Mouse (Mus musculus) midbrain, embryonic 15.5 days (tissue): ENCODE measurements at regions not wholly inside any gene's neighbourhood (a gene's known extent, or its start where the extent isn't known, plus 50 kb on each side); places are given as distances from the start of the nearest gene placed in this dataset.

Source experiments
- ATAC-seq: fragments of 200-750 bp; cut with Nextera tagmentation; replicated peaks from 2 replicates; pipeline ENCODE4 v1.8.0; 2017; ENCODE audit warnings: moderate TSS enrichment
- H3K27ac ChIP-seq: fragments of 300-500 bp; sonication (generic); 2 replicates; pipeline ENCODE4 v1.5.1; 2015; ENCODE audit warnings: mild to moderate bottlenecking, inconsistent platforms
- H3K27me3 ChIP-seq: fragments of 300-500 bp; sonication (generic); replicated peaks from 2 replicates; pipeline ENCODE4 v1.6.1; 2015; ENCODE audit warnings: inconsistent platforms
- H3K36me3 ChIP-seq: fragments of 300-500 bp; sonication (generic); replicated peaks from 2 replicates; pipeline ENCODE4 v1.6.1; 2015; ENCODE audit warnings: inconsistent platforms
- H3K4me1 ChIP-seq: fragments of 300-500 bp; sonication (generic); 2 replicates; pipeline ENCODE4 v1.6.1; 2015; ENCODE audit warnings: inconsistent platforms
- H3K4me2 ChIP-seq: fragments of 300-500 bp; sonication (generic); 2 replicates; pipeline ENCODE4 v1.6.1; 2015; ENCODE audit warnings: inconsistent platforms, mild to moderate bottlenecking, moderate library complexity
- H3K4me3 ChIP-seq: fragments of 300-500 bp; sonication (generic); 2 replicates; pipeline ENCODE4 v1.5.1; 2015; ENCODE audit warnings: mild to moderate bottlenecking, inconsistent platforms
- H3K9ac ChIP-seq: fragments of 300-500 bp; sonication (generic); 2 replicates; pipeline ENCODE4 v1.6.1; 2015; ENCODE audit warnings: mild to moderate bottlenecking, inconsistent platforms
- H3K9me3 ChIP-seq: fragments of 300-500 bp; sonication (generic); 2 replicates; pipeline ENCODE4 v1.6.1; 2016; ENCODE audit warnings: inconsistent platforms
- WGBS: fragments of 180-500 bp; shearing (Covaris S2); methylation state at CpG from one replicate; pipeline ENCODE4 v1.1.7; 2015; ENCODE audit warnings: mixed read lengths; 5-methylcytosine and 5-hydroxymethylcytosine counted together

DNA sequence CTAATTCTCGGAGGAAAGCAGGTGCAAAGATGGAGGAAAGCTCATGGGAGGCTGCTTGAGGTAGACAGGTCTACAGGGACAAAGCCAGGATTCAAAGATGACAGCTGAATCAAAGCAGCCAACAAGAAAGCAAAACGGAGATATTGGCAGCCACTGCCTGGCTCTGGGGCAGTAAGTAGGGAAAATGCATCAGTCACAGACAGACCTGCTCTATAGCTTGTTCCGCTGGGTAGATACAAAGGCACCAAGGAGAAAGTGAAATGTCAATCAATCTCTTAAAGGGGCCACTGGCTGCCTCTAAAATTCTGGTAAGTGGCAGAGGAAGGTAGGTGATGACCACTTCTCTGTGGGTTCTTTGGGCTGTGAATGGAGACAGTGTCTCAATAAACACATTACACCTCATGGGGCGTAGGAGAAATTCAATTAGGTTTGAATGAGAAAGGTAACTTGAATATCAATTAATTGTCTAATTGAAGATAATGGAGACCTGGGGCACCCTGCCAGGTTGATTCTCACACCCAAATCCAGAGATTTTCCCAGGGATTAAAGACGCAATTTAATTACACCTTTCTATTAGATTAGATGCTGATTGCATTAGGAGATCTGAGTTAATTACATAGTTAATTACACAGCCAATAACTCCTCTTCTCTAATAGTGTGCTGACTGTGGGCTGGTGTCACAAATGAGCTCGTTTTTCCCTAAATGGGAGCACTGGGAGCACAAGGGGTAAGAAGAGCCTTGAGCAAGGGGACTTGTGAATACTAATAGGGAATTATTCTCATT, 555.1 kb downstream of the Gm9195 start:
- WGBS, result 44% methylated on average over 6 of the region's 6 CpGs
- Histone ChIP-seq H3K9me3 (no peaks in the 10 kb centered on the region), H3K27me3 (no peaks in the 10 kb centered on the region), H3K9ac (no peak overlapping the region), H3K4me3 (no peak overlapping the region), H3K36me3 (no peaks in the 10 kb centered on the region), H3K27ac (no peak overlapping the region), H3K4me1 (0 out of 2 replicates have a peak, but pooled peaks cover 7% of the 10 kb centered on the region), H3K4me2 (no peak overlapping the region)
- peak; percentile 56; the same call in 1 of the 2 replicates for ATAC-seq

DNA sequence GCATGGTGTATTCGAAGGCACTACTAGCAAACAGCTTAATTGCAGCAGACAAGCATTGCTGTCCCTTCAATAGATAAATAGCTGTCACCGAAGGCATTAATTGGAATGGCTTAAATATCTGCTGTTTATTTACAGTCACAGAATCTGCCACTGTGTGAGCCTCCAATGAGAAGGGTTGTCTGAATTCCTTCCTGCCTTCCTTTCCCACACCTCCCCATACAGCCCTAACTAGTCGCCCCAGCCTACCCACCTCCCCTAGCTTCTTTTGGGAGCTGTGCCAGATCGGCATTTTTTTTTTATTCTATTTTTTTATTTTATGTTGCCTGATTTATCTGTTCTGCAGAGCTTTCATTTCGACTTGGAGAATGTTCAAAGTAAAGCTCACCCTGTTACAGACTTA, 575.7 kb downstream of the Gm9195 start:
- no peak overlapping the region for H3K9ac ChIP-seq
- 62% methylated on average over 5 of the region's 5 CpGs for WGBS

DNA sequence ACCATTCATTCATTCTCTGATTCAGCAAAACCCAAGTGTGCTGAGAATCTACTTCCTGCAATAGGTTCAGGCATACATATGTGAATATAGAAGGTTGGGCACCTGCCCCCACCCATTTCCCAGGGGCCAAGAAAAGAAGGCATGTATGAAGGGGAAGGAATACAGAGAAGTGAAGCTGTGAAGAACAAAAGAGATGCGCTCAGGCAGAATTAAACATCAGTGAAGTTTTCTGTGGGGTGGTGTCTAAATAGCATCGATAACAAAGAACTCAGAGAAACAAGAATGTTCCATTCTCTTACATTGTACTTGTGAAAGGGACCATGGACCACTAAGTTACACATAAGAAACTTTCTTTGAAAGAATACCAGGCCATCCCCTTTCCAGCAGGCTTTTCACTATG, 580.7 kb downstream of the Gm9195 start:
- Histone ChIP-seq H3K4me1 (no peaks in the 10 kb centered on the region), H3K9me3 (no peaks in the 10 kb centered on the region)
- 67% methylated on average over 2 of the region's 2 CpGs for whole genome bisulfite sequencing

More for the DNA sequence above, 575.7 kb downstream of the Gm9195 start:
- no peak overlapping the region for H3K4me3 ChIP-seq
- no peak overlapping the region for H3K4me2 ChIP-seq
- no peaks in the 10 kb centered on the region for H3K36me3 ChIP-seq
- no peak for ATAC-seq
- H3K9me3 ChIP-seq, result no peaks in the 10 kb centered on the region
- H3K27ac ChIP-seq, result no peak overlapping the region
- H3K4me1 ChIP-seq, result peaks cover 7% of the 10 kb centered on the region; the same call in 1 of the 2 replicates
- H3K27me3 ChIP-seq, result no peaks in the 10 kb centered on the region

DNA sequence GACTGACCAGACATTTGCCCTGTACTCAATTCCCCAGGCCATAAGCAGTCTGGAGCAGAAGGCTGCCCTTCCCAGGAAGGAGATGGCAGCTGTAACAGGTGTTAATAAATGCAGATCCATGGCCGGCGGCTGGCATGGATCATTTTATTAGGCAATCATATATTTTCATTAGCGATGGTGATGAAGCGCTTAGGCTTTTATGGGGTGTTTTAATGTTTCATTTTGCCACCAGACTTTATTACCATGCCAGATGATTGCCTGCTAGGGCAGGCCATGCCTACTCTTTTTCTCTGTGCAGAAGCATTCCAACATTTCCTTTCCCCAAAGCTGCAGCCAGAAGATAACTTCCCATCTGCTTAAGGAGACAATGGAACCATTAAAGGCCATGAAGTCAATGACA, 596.2 kb downstream of the Gm9195 start:
- H3K4me3 ChIP-seq, result no peak overlapping the region
- H3K9ac ChIP-seq, result no peak overlapping the region
- H3K36me3 ChIP-seq, result no peaks in the 10 kb centered on the region
- ATAC-seq, result no peak
- no peaks in the 10 kb centered on the region for H3K27me3 ChIP-seq
- WGBS, result 95% methylated on average over 4 of the region's 4 CpGs
- H3K27ac ChIP-seq, result no peak overlapping the region
- no peaks in the 10 kb centered on the region for H3K4me1 ChIP-seq
- H3K9me3 ChIP-seq, result no peaks in the 10 kb centered on the region
- no peak overlapping the region for H3K4me2 ChIP-seq

More for the DNA sequence above, 580.7 kb downstream of the Gm9195 start:
- H3K4me3 ChIP-seq, result no peak overlapping the region
- no peak overlapping the region for H3K9ac ChIP-seq
- H3K27me3 ChIP-seq, result no peaks in the 10 kb centered on the region
- no peak overlapping the region for H3K27ac ChIP-seq
- ATAC-seq, result no peak
- H3K36me3 ChIP-seq, result no peaks in the 10 kb centered on the region
- no peak overlapping the region for H3K4me2 ChIP-seq

DNA sequence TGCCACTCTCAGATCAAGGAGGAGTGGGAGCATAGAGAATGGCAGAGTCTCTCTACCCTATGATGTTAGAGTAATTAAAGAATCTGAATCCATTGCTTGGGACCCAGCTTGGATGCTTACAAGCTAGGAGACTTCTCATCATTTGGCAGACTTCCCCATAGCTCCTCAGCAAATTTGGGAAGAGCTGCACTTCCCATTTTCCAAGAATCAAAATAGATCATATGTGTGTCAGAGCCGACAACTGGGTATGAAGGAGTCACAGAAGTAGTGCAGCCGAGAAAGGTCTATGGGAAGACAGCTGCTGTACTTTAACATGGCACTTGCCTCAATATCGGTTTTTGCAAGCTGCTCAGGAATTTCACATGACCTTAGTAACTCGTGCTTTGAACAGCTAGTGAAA, 596.8 kb downstream of the Gm9195 start:
- no peaks in the 10 kb centered on the region for H3K9me3 ChIP-seq
- 90% methylated on average over 4 of the region's 4 CpGs for WGBS
- H3K36me3 ChIP-seq, result no peaks in the 10 kb centered on the region
- no peak overlapping the region for H3K27ac ChIP-seq
- H3K4me2 ChIP-seq, result no peak overlapping the region
- H3K9ac ChIP-seq, result no peak overlapping the region
- H3K4me1 ChIP-seq, result no peaks in the 10 kb centered on the region
- no peak for ATAC-seq
- no peak overlapping the region for H3K4me3 ChIP-seq
- H3K27me3 ChIP-seq, result no peaks in the 10 kb centered on the region

DNA sequence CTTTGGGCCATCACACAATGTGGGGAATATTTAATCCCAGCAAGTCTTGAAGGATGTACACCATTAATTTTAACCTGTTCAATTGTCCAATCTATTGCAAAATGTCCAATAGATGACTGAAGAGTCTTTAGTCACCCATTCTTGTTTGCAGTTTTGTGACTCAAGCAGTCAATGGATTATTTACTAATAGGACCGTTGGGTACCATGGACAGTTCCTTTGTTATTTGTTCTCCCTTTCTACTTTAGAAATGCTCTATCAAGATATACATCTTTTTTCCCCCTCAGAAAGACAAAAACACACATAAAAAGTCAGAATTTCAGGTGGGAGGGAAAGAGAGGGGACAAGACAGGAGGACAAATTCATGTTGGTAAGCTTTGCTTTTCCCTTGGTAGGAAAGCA, 598.3 kb downstream of the Gm9195 start:
- Histone ChIP-seq H3K4me3 (no peak overlapping the region), H3K4me1 (no peaks in the 10 kb centered on the region), H3K27ac (no peak overlapping the region), H3K27me3 (no peaks in the 10 kb centered on the region), H3K4me2 (no peak overlapping the region), H3K9me3 (no peaks in the 10 kb centered on the region), H3K9ac (no peak overlapping the region), H3K36me3 (no peaks in the 10 kb centered on the region)
- 72% methylated on average over 1 of the region's 1 CpGs for WGBS
- ATAC-seq, result no peak

DNA sequence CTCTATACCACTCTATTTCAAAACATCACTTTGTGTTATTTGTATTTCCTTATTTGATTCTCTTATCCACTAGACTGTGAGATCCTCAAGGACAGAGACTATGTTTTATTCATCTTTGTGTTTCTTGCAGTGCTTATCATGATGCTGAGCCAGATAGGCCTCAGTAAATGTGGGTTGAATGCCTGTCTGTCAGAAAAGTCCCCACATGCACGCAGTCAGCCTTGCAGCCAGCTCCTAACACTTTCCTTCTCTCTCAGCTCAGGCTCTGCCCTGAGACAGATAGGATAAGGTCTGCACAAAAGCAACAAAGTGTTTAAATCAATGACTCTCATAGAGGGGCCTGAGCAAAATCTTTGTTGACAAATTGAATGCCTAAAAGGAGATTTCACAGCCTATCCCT, 600.0 kb downstream of the Gm9195 start:
- Histone ChIP-seq H3K9me3 (no peaks in the 10 kb centered on the region), H3K4me1 (no peaks in the 10 kb centered on the region), H3K27me3 (no peaks in the 10 kb centered on the region), H3K4me2 (no peak overlapping the region), H3K27ac (no peak overlapping the region), H3K9ac (no peak overlapping the region), H3K36me3 (no peaks in the 10 kb centered on the region), H3K4me3 (no peak overlapping the region)
- no peak for ATAC-seq
- 62% methylated on average over 1 of the region's 1 CpGs for WGBS

DNA sequence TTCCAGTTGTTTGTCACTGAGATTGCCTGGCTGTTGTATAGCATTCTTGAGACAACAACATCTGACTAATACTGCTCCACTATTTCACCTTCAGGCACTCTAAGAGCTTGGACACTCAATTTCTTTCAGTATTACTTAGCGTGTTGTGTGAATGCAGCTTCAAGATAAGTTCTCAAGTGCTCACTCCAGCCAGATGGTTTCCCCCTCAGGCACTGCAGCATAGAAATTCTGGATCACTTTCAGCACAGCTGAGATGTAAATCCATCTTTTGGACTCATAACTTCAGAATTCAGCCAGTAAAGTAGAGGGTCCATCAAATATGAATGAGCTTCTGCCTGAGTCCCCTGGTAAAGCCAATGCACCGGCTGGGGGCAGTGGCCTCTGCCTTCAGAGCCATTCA, 608.8 kb downstream of the Gm9195 start:
- ATAC-seq, result no peak
- H3K9ac ChIP-seq, result no peak overlapping the region
- no peaks in the 10 kb centered on the region for H3K4me1 ChIP-seq
- 81% methylated on average over 2 of the region's 2 CpGs for WGBS
- H3K36me3 ChIP-seq, result no peaks in the 10 kb centered on the region
- H3K4me3 ChIP-seq, result no peak overlapping the region
- H3K4me2 ChIP-seq, result no peak overlapping the region
- H3K27ac ChIP-seq, result no peak overlapping the region
- no peaks in the 10 kb centered on the region for H3K27me3 ChIP-seq
- H3K9me3 ChIP-seq, result no peaks in the 10 kb centered on the region

DNA sequence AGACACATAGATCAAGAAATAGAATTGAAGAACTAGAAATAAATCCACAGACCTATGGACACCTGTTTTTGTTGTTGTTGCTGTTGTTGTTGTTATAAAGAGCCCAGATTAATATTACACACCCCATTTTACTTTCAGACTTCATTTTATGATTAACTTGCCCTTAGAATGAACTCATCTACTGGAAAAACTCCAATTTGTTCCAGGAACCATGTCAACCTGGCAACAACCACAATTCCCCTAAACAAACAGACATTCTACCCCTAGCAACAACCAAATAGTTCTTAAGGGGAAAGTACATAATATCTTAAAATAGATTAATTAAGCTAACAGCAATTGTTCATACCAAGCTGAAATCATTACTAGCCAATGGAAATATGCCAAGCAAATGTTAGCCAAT, 646.1 kb downstream of the Gm9195 start:
- Histone ChIP-seq H3K27ac (no peak overlapping the region), H3K9ac (no peak overlapping the region), H3K4me3 (no peak overlapping the region), H3K4me1 (no peaks in the 10 kb centered on the region), H3K27me3 (no peaks in the 10 kb centered on the region), H3K4me2 (no peak overlapping the region), H3K9me3 (no peaks in the 10 kb centered on the region), H3K36me3 (no peaks in the 10 kb centered on the region)
- no peak for ATAC-seq

DNA sequence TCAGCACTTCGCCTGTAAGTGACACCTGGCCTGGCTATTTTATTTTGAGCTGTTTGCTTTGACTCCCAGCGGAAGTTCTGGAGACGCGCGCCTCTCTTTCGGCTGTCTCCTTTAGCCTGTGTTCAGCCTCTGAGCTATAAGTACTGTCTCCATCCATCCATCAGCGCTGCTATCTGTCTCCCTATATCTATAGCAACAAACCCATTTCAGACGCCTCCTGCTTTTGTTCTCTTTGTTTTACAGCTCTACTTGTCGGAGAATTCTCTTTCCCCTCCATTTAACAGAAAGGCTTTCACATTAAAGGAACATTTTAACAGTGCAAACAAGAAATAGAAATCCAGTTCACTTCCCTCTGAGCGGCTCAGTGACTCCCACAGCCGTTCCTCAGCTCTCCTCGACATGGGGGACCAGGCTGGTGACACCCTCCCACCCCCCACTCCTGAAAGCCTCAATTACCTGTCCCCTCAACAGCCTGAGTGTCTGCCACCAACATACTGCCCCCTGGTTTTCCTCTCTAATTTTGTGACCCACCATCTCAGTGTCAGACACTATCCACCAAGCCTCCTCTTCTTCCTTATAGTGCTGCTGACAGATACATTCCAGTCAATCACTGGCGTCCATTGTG, 682.7 kb downstream of the Gm9195 start:
- WGBS, result 64% methylated on average over 13 of the region's 13 CpGs
- Histone ChIP-seq H3K4me3 (no peak overlapping the region), H3K27ac (no peak overlapping the region), H3K4me2 (no peak overlapping the region), H3K36me3 (no peaks in the 10 kb centered on the region), H3K4me1 (no peaks in the 10 kb centered on the region), H3K9ac (no peak overlapping the region), H3K27me3 (no peaks in the 10 kb centered on the region), H3K9me3 (no peaks in the 10 kb centered on the region)
- ATAC-seq, result no peak

DNA sequence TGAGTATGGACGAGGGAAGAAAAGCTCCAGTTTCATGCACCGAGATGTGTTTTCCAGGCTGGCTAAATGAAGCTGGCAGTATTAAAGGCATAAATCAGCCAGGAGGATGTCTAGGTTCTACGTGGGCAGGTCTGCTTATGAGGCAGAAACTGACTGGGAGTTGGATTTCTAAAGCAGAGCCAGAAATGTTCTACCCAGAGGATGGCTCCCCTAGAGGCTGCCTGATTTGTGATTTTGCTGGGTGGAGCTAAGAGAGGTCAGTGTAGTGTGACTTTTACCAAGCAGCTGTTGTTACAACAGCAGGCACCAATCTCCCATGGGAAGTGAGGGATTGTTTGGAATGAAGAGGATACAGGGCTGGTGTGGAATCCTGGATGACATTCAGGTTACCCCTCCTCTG, 686.0 kb downstream of the Gm9195 start:
- ATAC-seq, result no peak
- no peaks in the 10 kb centered on the region for H3K9me3 ChIP-seq
- no peak overlapping the region for H3K4me3 ChIP-seq

DNA sequence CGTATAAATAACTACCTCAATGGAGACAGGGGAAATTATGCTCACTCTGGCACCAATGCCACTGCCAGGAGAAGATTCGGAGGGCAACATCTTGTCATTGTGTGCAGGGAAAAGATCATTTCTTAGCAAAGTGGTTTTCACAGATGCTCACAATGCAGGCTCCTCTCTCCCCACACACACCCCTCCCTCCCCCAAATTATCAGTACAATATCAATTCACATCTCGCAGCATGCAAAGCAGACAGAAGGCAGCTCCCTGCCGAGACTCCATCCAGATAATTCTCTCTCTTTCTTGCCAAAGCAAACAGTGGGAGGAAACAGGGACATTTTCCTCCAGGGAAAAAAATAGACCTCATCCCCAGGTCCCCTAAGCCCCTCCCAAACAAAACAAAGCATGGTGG, 691.8 kb downstream of the Gm9195 start:
- no peak overlapping the region for H3K4me2 ChIP-seq
- ATAC-seq, result no peak
- no peak overlapping the region for H3K27ac ChIP-seq
- H3K4me1 ChIP-seq, result peaks cover 6% of the 10 kb centered on the region
- no peaks in the 10 kb centered on the region for H3K27me3 ChIP-seq
- H3K9me3 ChIP-seq, result no peaks in the 10 kb centered on the region
- no peaks in the 10 kb centered on the region for H3K36me3 ChIP-seq
- 24% methylated on average over 4 of the region's 4 CpGs for WGBS
- H3K9ac ChIP-seq, result no peak overlapping the region
- no peak overlapping the region for H3K4me3 ChIP-seq

More for the DNA sequence above, 686.0 kb downstream of the Gm9195 start:
- Histone ChIP-seq H3K27ac (no peak overlapping the region), H3K4me2 (no peak overlapping the region), H3K36me3 (no peaks in the 10 kb centered on the region), H3K27me3 (no peaks in the 10 kb centered on the region), H3K4me1 (no peaks in the 10 kb centered on the region), H3K9ac (no peak overlapping the region)
- WGBS, result 79% methylated on average over 3 of the region's 3 CpGs

DNA sequence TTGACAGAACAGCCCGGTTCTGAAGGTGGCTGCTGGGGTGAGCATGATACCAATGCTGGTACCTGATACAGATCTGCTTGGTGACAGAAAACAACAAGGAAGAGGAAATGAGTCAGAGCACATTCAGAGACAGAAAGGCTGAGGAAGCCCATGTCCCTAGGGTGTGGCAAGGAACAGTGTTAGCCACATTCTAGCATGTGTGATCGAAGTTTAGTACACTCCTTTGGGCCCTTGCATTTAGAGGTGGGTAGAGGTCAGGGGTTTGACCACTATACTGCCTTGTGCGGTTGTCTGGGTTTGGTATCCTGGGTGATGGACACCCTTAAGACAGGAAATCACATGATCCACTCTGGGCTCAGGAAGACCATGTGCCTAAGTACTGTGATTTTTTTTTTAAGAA, 695.9 kb downstream of the Gm9195 start:
- H3K4me1 ChIP-seq, result peaks cover 6% of the 10 kb centered on the region
- ATAC-seq, result no peak
- 88% methylated on average over 3 of the region's 3 CpGs for WGBS
- no peak overlapping the region for H3K9ac ChIP-seq
- H3K4me2 ChIP-seq, result no peak overlapping the region
- no peaks in the 10 kb centered on the region for H3K9me3 ChIP-seq
- H3K27ac ChIP-seq, result no peak overlapping the region
- no peaks in the 10 kb centered on the region for H3K36me3 ChIP-seq
- no peaks in the 10 kb centered on the region for H3K27me3 ChIP-seq
- H3K4me3 ChIP-seq, result no peak overlapping the region
